In the genomic region with DNA sequence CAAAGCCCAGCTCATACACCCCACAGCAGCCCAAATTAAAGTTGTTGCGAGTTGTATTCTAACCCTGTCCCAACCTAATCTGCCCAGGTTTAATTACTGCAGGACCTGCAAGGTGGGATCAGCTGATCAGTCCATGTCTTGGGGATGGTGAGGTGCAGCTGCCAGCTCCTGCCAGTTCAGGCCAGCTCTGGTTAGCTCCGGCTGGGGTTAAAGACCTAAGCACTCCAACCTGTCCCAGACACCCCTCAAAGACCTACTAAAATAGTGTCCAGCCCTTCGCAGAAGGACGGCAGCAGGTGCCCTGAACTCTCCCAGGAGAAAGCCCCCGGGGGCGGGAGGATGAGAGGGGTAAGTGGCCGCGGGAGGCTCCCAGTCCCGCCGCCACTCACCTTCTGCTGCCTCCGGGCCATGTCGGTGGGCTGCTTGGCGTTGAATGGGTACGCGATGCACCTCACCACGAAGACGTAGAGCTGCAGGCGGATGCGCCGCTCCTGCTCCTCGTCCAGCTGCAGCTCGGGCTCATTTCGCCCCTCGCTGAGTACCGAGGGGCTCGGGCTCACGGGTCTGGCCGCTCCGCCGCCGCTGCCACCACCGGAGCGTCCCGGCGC, we compare ENCODE assay signal across 8 mouse cellular contexts. TPM values are rescaled to one million over a fixed set of nuclear protein-coding genes. Genes with fewer than 3 reads are reported as not detected.
DNase-seq lines count a peak whose midpoint lies in the region; ATAC-seq lines count a peak whose summit lies in the region.

No protein-coding gene starts in this region.

- H3K27ac ChIP-seq in embryonic facial prominence, embryonic 10.5 days (replicated peaks), result peak overlapping the region; percentile 81
- H3K27ac ChIP-seq in hindbrain, embryonic 11.5 days (ENCODE audit: low read depth, low read length), result no peak overlapping the region
- H3K27ac ChIP-seq in limb, embryonic 12.5 days, result no peak overlapping the region
- no peak overlapping the region for H3K27ac ChIP-seq in neural tube, embryonic 12.5 days

- H3K4me2 ChIP-seq in hindbrain, embryonic 11.5 days (replicated peaks; ENCODE audit: low read depth, low read length), result peak overlapping the region; percentile 77
- peak overlapping the region; percentile 85 for H3K4me2 ChIP-seq in limb, embryonic 12.5 days
- peak overlapping the region; percentile 95 for H3K4me2 ChIP-seq in neural tube, embryonic 12.5 days (replicated peaks)

- 1% methylated on average over 35 of the region's 35 CpGs for WGBS in embryonic facial prominence, embryonic 10.5 days
- WGBS in hindbrain, embryonic 11.5 days, result 1% methylated on average over 33 of the region's 35 CpGs
- 2% methylated on average over 35 of the region's 35 CpGs for WGBS in limb, embryonic 12.5 days
- 2% methylated on average over 32 of the region's 35 CpGs for WGBS in neural tube, embryonic 12.5 days

- no peaks in the 10 kb centered on the region for H3K36me3 ChIP-seq in embryonic facial prominence, embryonic 10.5 days (replicated peaks)
- H3K36me3 ChIP-seq in hindbrain, embryonic 11.5 days (ENCODE audit: control insufficient read depth, insufficient read depth, low read length), result no peaks in the 10 kb centered on the region
- no peaks in the 10 kb centered on the region for H3K36me3 ChIP-seq in limb, embryonic 12.5 days
- H3K36me3 ChIP-seq in neural tube, embryonic 12.5 days, result no peaks in the 10 kb centered on the region

- H3K27me3 ChIP-seq in embryonic facial prominence, embryonic 10.5 days (replicated peaks; ENCODE audit: low read depth, poor library complexity, severe bottlenecking), result peaks cover 52% of the 10 kb centered on the region
- H3K27me3 ChIP-seq in hindbrain, embryonic 11.5 days (ENCODE audit: control insufficient read depth, insufficient read depth, low read length), result peaks cover 11% of the 10 kb centered on the region; the same call in 1 of the 2 replicates
- H3K27me3 ChIP-seq in limb, embryonic 12.5 days, result peaks cover 32% of the 10 kb centered on the region
- H3K27me3 ChIP-seq in neural tube, embryonic 12.5 days (replicated peaks), result peaks cover 30% of the 10 kb centered on the region

- peak; percentile 7 for DNase-seq in gastrocnemius, postnatal 10 days
- DNase-seq in gastrocnemius, postnatal 36 days, result no peak
- peak; percentile 50 for DNase-seq in ES-CJ7 (ENCODE audit: low read depth, low spot score)
- DNase-seq in embryonic facial prominence, embryonic 10.5 days (ENCODE audit: low spot score), result peak; percentile 64
- DNase-seq in hindbrain, embryonic 11.5 days (ENCODE audit: low spot score), result no peak
- DNase-seq in thymus, adult 18-20 months, result no peak

- peak overlapping the region; percentile 54; the same call in 1 of the 2 replicates for H3K9ac ChIP-seq in hindbrain, embryonic 11.5 days (ENCODE audit: low read depth, low read length)
- peak overlapping the region; percentile 67 for H3K9ac ChIP-seq in limb, embryonic 12.5 days (replicated peaks)
- H3K9ac ChIP-seq in neural tube, embryonic 12.5 days, result peak overlapping the region; percentile 63

- no peaks in the 10 kb centered on the region for H3K9me3 ChIP-seq in embryonic facial prominence, embryonic 10.5 days
- H3K9me3 ChIP-seq in hindbrain, embryonic 11.5 days (ENCODE audit: control insufficient read depth, low read length), result no peaks in the 10 kb centered on the region
- no peaks in the 10 kb centered on the region for H3K9me3 ChIP-seq in limb, embryonic 12.5 days
- H3K9me3 ChIP-seq in neural tube, embryonic 12.5 days, result no peaks in the 10 kb centered on the region

- peak; percentile 39; the same call in 1 of the 2 replicates for ATAC-seq in hindbrain, embryonic 11.5 days (ENCODE audit: low FRiP score)
- peak; percentile 29; the same call in 1 of the 2 replicates for ATAC-seq in limb, embryonic 12.5 days (ENCODE audit: insufficient number of reproducible peaks, insufficient read depth, low FRiP score, low TSS enrichment, low read depth)
- peak; percentile 13 for ATAC-seq in neural tube, embryonic 12.5 days (ENCODE audit: low FRiP score, low read depth)

- H3K4me3 ChIP-seq in embryonic facial prominence, embryonic 10.5 days, result peak overlapping the region; percentile 71
- peak overlapping the region; percentile 53 for H3K4me3 ChIP-seq in hindbrain, embryonic 11.5 days (ENCODE audit: low read depth, low read length)
- peak overlapping the region; percentile 68 for H3K4me3 ChIP-seq in limb, embryonic 12.5 days (replicated peaks)
- H3K4me3 ChIP-seq in neural tube, embryonic 12.5 days, result peak overlapping the region; percentile 62

- intact Hi-C loops in gastrocnemius, postnatal 36 days (cut with DNase I), result no loop called here

- H3K4me1 ChIP-seq in embryonic facial prominence, embryonic 10.5 days, result peaks cover 11% of the 10 kb centered on the region
- H3K4me1 ChIP-seq in hindbrain, embryonic 11.5 days (replicated peaks; ENCODE audit: control insufficient read depth, insufficient read depth, low read length), result peaks cover 3% of the 10 kb centered on the region; the same call in 1 of the 2 replicates
- peaks cover 5% of the 10 kb centered on the region for H3K4me1 ChIP-seq in limb, embryonic 12.5 days (replicated peaks)
- peaks cover 7% of the 10 kb centered on the region; the same call in 1 of the 2 replicates for H3K4me1 ChIP-seq in neural tube, embryonic 12.5 days

RNA-seq across cellular contexts. Expression of gene Cadps2, which starts 0.7 kb away (rescaled TPM):
- 1 to 10 TPM in 1 of 2 experiments, under 1 TPM in 1; 0.93 to 1.3 TPM for total RNA-seq in gastrocnemius, postnatal 10 days (2021)
- under 1 TPM; 0.10 to 0.26 TPM for total RNA-seq in gastrocnemius, postnatal 36 days (2021)
- polyA plus RNA-seq in embryonic facial prominence, embryonic 10.5 days (2016; fragmentation: Nextera tagmentation; extraction: Ambion mirVana), result 1.2 and 1.9 TPM in 2 replicates
- 2.2 and 2.4 TPM in 2 replicates for polyA plus RNA-seq in hindbrain, embryonic 11.5 days (2014; fragmentation: Nextera tagmentation; extraction: Ambion mirVana)
- 4.8 and 5.8 TPM in 2 replicates for polyA plus RNA-seq in limb, embryonic 12.5 days (2016; fragmentation: Nextera tagmentation; extraction: Ambion mirVana)
- 3.4 and 3.6 TPM in 2 replicates for polyA plus RNA-seq in neural tube, embryonic 12.5 days (2016; fragmentation: Nextera tagmentation; extraction: Ambion mirVana)

Comparison
In these comparisons a context has a peak if more than half of its experiments do, and no peak if none do; other contexts are left out.
1. DNase-seq: peak in gastrocnemius, postnatal 10 days (single experiment), ES-CJ7 (single experiment) and embryonic facial prominence, embryonic 10.5 days (single experiment); none in gastrocnemius, postnatal 36 days (0 of 2), hindbrain, embryonic 11.5 days (single experiment) and thymus, adult 18-20 months (0 of 2).
2. Peak in every context shown above with its lines, with median percentiles within 50 percentile points of each other: H3K4me3 ChIP-seq, ATAC-seq, H3K4me2 ChIP-seq and H3K9ac ChIP-seq.